ENCODE assay signal across 14 mouse cellular contexts in the genomic region with DNA sequence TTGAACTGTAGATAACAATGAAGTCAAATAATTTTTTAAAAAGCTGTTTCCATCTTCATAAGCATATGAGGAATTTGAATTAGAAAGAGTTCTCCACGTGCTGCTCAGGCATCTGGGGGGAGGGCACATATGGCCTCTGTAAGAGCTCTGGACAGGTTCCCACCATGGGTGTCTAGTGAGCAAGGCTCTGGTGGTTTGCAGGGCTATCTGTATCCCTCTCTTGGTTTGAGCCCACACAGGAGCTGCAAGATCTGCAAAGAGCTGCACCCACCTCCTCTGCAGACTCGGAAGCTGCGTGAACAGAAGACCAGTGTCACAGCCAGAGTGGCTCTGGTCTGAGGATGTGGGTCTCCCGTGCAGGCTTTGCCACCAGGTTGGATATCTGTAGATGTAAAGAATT.
DNase-seq lines count a peak whose midpoint lies in the region; ATAC-seq lines count a peak whose summit lies in the region.
"Had no signal": no experiment of that assay in that cellular context is flagged by ENCODE, and none has a peak within 500 bp of the region (broad histone marks: within the 10 kb centered on the region; RNA-seq: fewer than 3 reads in every experiment).

No protein-coding gene starts in this region.

- H3K36me3 ChIP-seq in forebrain, embryonic 11.5 days (ENCODE audit: control insufficient read depth, insufficient read depth, low read length) = no peaks in the 10 kb centered on the region
- no peaks in the 10 kb centered on the region for H3K36me3 ChIP-seq in forebrain, embryonic 16.5 days (ENCODE audit: control insufficient read depth, insufficient read depth)
- H3K36me3 ChIP-seq in midbrain, embryonic 15.5 days (replicated peaks) = no peaks in the 10 kb centered on the region
- H3K36me3 ChIP-seq: heart, embryonic 13.5 days had no signal

- ATAC-seq in forebrain, embryonic 11.5 days (replicated peaks; ENCODE audit: low FRiP score) = peak; percentile 54
- ATAC-seq in forebrain, embryonic 16.5 days = peak; percentile 18; the same call in 1 of the 2 replicates
- 0 out of 2 replicates have a peak, but pooled peaks have one; percentile 24 for ATAC-seq in midbrain, embryonic 15.5 days (replicated peaks)
- no peak for ATAC-seq in megakaryocyte-erythroid progenitor cell, adult 5-6 weeks (replicated peaks; ENCODE audit: low FRiP score, low TSS enrichment, poor library complexity, severe bottlenecking)
- ATAC-seq: CD4-positive, CD25-positive, alpha-beta regulatory T cell, adult 4 months; liver, postnatal 0 days had no signal

- WGBS in forebrain, embryonic 11.5 days = 57% methylated on average over 4 of the region's 4 CpGs
- WGBS in forebrain, embryonic 16.5 days = 36% methylated on average over 4 of the region's 4 CpGs
- WGBS in midbrain, embryonic 15.5 days = 57% methylated on average over 4 of the region's 4 CpGs

- H3K4me1 ChIP-seq in forebrain, embryonic 11.5 days (replicated peaks; ENCODE audit: control insufficient read depth, insufficient read depth, low read length) = peaks cover 12% of the 10 kb centered on the region; the same call in 1 of the 2 replicates
- H3K4me1 ChIP-seq in forebrain, embryonic 16.5 days (replicated peaks; ENCODE audit: control insufficient read depth, insufficient read depth, low read length) = peaks cover 33% of the 10 kb centered on the region
- H3K4me1 ChIP-seq in midbrain, embryonic 15.5 days = peaks cover 22% of the 10 kb centered on the region
- H3K4me1 ChIP-seq: heart, embryonic 13.5 days had no signal

- H3K27me3 ChIP-seq in forebrain, embryonic 11.5 days (ENCODE audit: control insufficient read depth, insufficient read depth, low read length) = no peaks in the 10 kb centered on the region
- H3K27me3 ChIP-seq in forebrain, embryonic 16.5 days (replicated peaks; ENCODE audit: control insufficient read depth, insufficient read depth, low read length) = no peaks in the 10 kb centered on the region
- no peaks in the 10 kb centered on the region for H3K27me3 ChIP-seq in midbrain, embryonic 15.5 days (replicated peaks)
- H3K27me3 ChIP-seq: heart, embryonic 13.5 days had no signal

- peak; percentile 52 to 62 for DNase-seq in left cerebral cortex, postnatal 36 days (ENCODE audit: low spot score in 2 of 2)
- no peak for DNase-seq in left cerebral cortex, adult 11 months (ENCODE audit: low spot score)
- no peak for DNase-seq in forebrain, embryonic 11.5 days (ENCODE audit: low spot score)
- no peak for DNase-seq in kidney, postnatal 14 days
- DNase-seq: cerebellum, adult 8-10 months; kidney, adult 9 months; liver, postnatal 0 days; retina, postnatal 1 day; thymus, postnatal 36 days had no signal

- H3K4me3 ChIP-seq in forebrain, embryonic 11.5 days (ENCODE audit: low read depth, low read length) = no peak overlapping the region
- no peak overlapping the region for H3K4me3 ChIP-seq in forebrain, embryonic 16.5 days (replicated peaks; ENCODE audit: low read length)
- no peak overlapping the region for H3K4me3 ChIP-seq in midbrain, embryonic 15.5 days
- H3K4me3 ChIP-seq: heart, embryonic 13.5 days had no signal

- no peaks in the 10 kb centered on the region for H3K9me3 ChIP-seq in forebrain, embryonic 11.5 days (ENCODE audit: control insufficient read depth, low read length)
- H3K9me3 ChIP-seq in forebrain, embryonic 16.5 days (ENCODE audit: control insufficient read depth, low read length) = no peaks in the 10 kb centered on the region
- H3K9me3 ChIP-seq in midbrain, embryonic 15.5 days = no peaks in the 10 kb centered on the region
- H3K9me3 ChIP-seq: heart, embryonic 13.5 days had no signal

- H3K9ac ChIP-seq in forebrain, embryonic 11.5 days (ENCODE audit: low read length) = no peak overlapping the region
- no peak overlapping the region for H3K9ac ChIP-seq in forebrain, embryonic 16.5 days (replicated peaks; ENCODE audit: low read depth, low read length)
- H3K9ac ChIP-seq in midbrain, embryonic 15.5 days = no peak overlapping the region
- H3K9ac ChIP-seq: heart, embryonic 13.5 days; liver, postnatal 0 days had no signal

- intact Hi-C loops in left cerebral cortex, postnatal 36 days (cut with DNase I) = loop anchor here (10.0 kb wide), 2 partner anchors 145 to 185 kb away; a partner anchor contains a TSS

- peak overlapping the region; percentile 68 for H3K27ac ChIP-seq in forebrain, embryonic 11.5 days (ENCODE audit: low read depth, low read length)
- H3K27ac ChIP-seq in forebrain, embryonic 16.5 days (ENCODE audit: low read length) = no peak overlapping the region
- H3K27ac ChIP-seq in midbrain, embryonic 15.5 days = peak overlapping the region; percentile 57
- H3K27ac ChIP-seq: heart, embryonic 13.5 days had no signal

- no peak overlapping the region for H3K4me2 ChIP-seq in forebrain, embryonic 11.5 days (ENCODE audit: low read depth, low read length, severe bottlenecking)
- no peak overlapping the region for H3K4me2 ChIP-seq in forebrain, embryonic 16.5 days (ENCODE audit: low read length)
- H3K4me2 ChIP-seq in midbrain, embryonic 15.5 days = no peak overlapping the region
- H3K4me2 ChIP-seq: heart, embryonic 13.5 days had no signal

Comparison
In these comparisons a context has a peak if more than half of its experiments do, and no peak if none do; other contexts are left out.
1. DNase-seq: peak in left cerebral cortex, postnatal 36 days (2 of 2); none in left cerebral cortex, adult 11 months (single experiment), forebrain, embryonic 11.5 days (single experiment) and kidney, postnatal 14 days (single experiment).